In genomic region chr11:88070392-88070791, GRCm38 (mm10) we compare ENCODE assay signal across 10 mouse cellular contexts. TPM values are rescaled to one million over a fixed set of nuclear protein-coding genes. Genes with fewer than 3 reads are reported as not detected.
DNase-seq lines count a peak whose midpoint lies in the region; ATAC-seq and TF ChIP-seq lines count a peak whose summit lies in the region.
"Had no signal": no experiment of that assay in that cellular context is flagged by ENCODE, and none has a peak within 500 bp of the region (broad histone marks: within the 10 kb centered on the region; RNA-seq: fewer than 3 reads in every experiment).

No protein-coding gene starts in this region.

- peak overlapping the region; percentile 49 for H3K4me2 ChIP-seq in heart, embryonic 12.5 days
- peak overlapping the region; percentile 73 for H3K4me2 ChIP-seq in embryonic facial prominence, embryonic 12.5 days (replicated peaks)
- peak overlapping the region; percentile 97 for H3K4me2 ChIP-seq in hindbrain, postnatal 0 days (ENCODE audit: low read depth, low read length)
- H3K4me2 ChIP-seq in midbrain, embryonic 16.5 days (ENCODE audit: low read length), result peak overlapping the region; percentile 82

- H3K36me3 ChIP-seq in heart, embryonic 12.5 days, result peaks cover 20% of the 10 kb centered on the region
- peaks cover 19% of the 10 kb centered on the region for H3K36me3 ChIP-seq in embryonic facial prominence, embryonic 12.5 days
- H3K36me3 ChIP-seq in hindbrain, postnatal 0 days (ENCODE audit: insufficient read depth, low read length), result peaks cover 9% of the 10 kb centered on the region
- no peaks in the 10 kb centered on the region for H3K36me3 ChIP-seq in midbrain, embryonic 16.5 days (ENCODE audit: control insufficient read depth, insufficient read depth, low read length)

- DNase-seq in heart, postnatal 10 days, result no peak
- DNase-seq in hindbrain, postnatal 0 days (ENCODE audit: low spot score), result no peak
- no peak for DNase-seq in right cerebral cortex, postnatal 14 days
- no peak for DNase-seq in left cerebral cortex, postnatal 25 days (ENCODE audit: low spot score in 2 of 2)
- DNase-seq in kidney, postnatal 10 days, result no peak
- DNase-seq: gastrocnemius, postnatal 10 days; thymus, adult 2 months had no signal

- 32% methylated on average over 4 of the region's 4 CpGs for WGBS in heart, embryonic 12.5 days
- WGBS in embryonic facial prominence, embryonic 12.5 days, result 27% methylated on average over 4 of the region's 4 CpGs
- whole genome bisulfite sequencing in hindbrain, postnatal 0 days, result 16% methylated on average over 4 of the region's 4 CpGs
- WGBS in midbrain, embryonic 16.5 days, result 20% methylated on average over 4 of the region's 4 CpGs

- H3K27ac ChIP-seq in heart, embryonic 12.5 days (ENCODE audit: poor library complexity, severe bottlenecking), result no peak overlapping the region
- no peak overlapping the region for H3K27ac ChIP-seq in embryonic facial prominence, embryonic 12.5 days
- H3K27ac ChIP-seq in hindbrain, postnatal 0 days, result peak overlapping the region; percentile 41
- H3K27ac ChIP-seq in midbrain, embryonic 16.5 days (ENCODE audit: low read length), result no peak overlapping the region

- intact Hi-C loops in heart, postnatal 10 days (cut with DNase I), result loop anchor here (2.0 kb wide), 1 partner anchor 14 kb away; no protein-coding TSS in a partner anchor
- intact Hi-C loops in left cerebral cortex, postnatal 25 days (cut with DNase I), result loop anchor here (5.0 kb wide), 1 partner anchor 752 kb away; no protein-coding TSS in a partner anchor

- no peak for TF ChIP-seq CTCF in hindbrain, postnatal 0 days (IDR thresholded peaks at IDR 0.05; ENCODE audit: low read depth)

- ATAC-seq in heart, embryonic 12.5 days (ENCODE audit: insufficient number of reproducible peaks, low FRiP score), result no peak
- no peak for ATAC-seq in embryonic facial prominence, embryonic 12.5 days (ENCODE audit: insufficient number of reproducible peaks, insufficient read depth, low FRiP score, low TSS enrichment)
- no peak for ATAC-seq in hindbrain, postnatal 0 days
- no peak for ATAC-seq in midbrain, embryonic 16.5 days

- H3K4me1 ChIP-seq in heart, embryonic 12.5 days (replicated peaks), result peaks cover 41% of the 10 kb centered on the region
- H3K4me1 ChIP-seq in embryonic facial prominence, embryonic 12.5 days, result peaks cover 37% of the 10 kb centered on the region
- H3K4me1 ChIP-seq in hindbrain, postnatal 0 days (ENCODE audit: insufficient read depth, low read length), result peaks cover 19% of the 10 kb centered on the region
- peaks cover 53% of the 10 kb centered on the region for H3K4me1 ChIP-seq in midbrain, embryonic 16.5 days (ENCODE audit: control insufficient read depth, insufficient read depth, low read length)

- H3K4me3 ChIP-seq in heart, embryonic 12.5 days, result 0 out of 2 replicates have a peak overlapping the region, but pooled peaks have one; percentile 7
- H3K4me3 ChIP-seq in embryonic facial prominence, embryonic 12.5 days, result peak overlapping the region; percentile 98
- peak overlapping the region; percentile 99 for H3K4me3 ChIP-seq in hindbrain, postnatal 0 days (ENCODE audit: low read length)
- H3K4me3 ChIP-seq in midbrain, embryonic 16.5 days (ENCODE audit: low read depth, low read length), result peak overlapping the region; percentile 97

- H3K9ac ChIP-seq in heart, embryonic 12.5 days, result no peak overlapping the region
- peak overlapping the region; percentile 50 for H3K9ac ChIP-seq in embryonic facial prominence, embryonic 12.5 days
- peak overlapping the region; percentile 97 for H3K9ac ChIP-seq in hindbrain, postnatal 0 days (replicated peaks; ENCODE audit: low read length)
- H3K9ac ChIP-seq in midbrain, embryonic 16.5 days (ENCODE audit: low read depth, low read length), result peak overlapping the region; percentile 38; the same call in 1 of the 2 replicates

- no peaks in the 10 kb centered on the region for H3K27me3 ChIP-seq in heart, embryonic 12.5 days (replicated peaks)
- no peaks in the 10 kb centered on the region for H3K27me3 ChIP-seq in embryonic facial prominence, embryonic 12.5 days
- H3K27me3 ChIP-seq in hindbrain, postnatal 0 days (ENCODE audit: insufficient read depth, low read length), result no peaks in the 10 kb centered on the region
- no peaks in the 10 kb centered on the region for H3K27me3 ChIP-seq in midbrain, embryonic 16.5 days (ENCODE audit: control insufficient read depth, insufficient read depth, low read depth, low read length)

- H3K9me3 ChIP-seq in heart, embryonic 12.5 days (replicated peaks), result no peaks in the 10 kb centered on the region
- no peaks in the 10 kb centered on the region for H3K9me3 ChIP-seq in embryonic facial prominence, embryonic 12.5 days
- no peaks in the 10 kb centered on the region for H3K9me3 ChIP-seq in hindbrain, postnatal 0 days (ENCODE audit: low read length)
- no peaks in the 10 kb centered on the region for H3K9me3 ChIP-seq in midbrain, embryonic 16.5 days (replicated peaks; ENCODE audit: control insufficient read depth, low read length, poor library complexity, severe bottlenecking)

RNA-seq across cellular contexts. Expression of gene Vezf1, which starts 2.3 kb away (rescaled TPM):
- polyA plus RNA-seq in heart, embryonic 12.5 days (2016; fragmentation: Nextera tagmentation; extraction: Ambion mirVana), result 27.3 and 29.3 TPM in 2 replicates
- total RNA-seq in heart, postnatal 10 days (2021), result 10 to 100 TPM; 44.9 to 45.7 TPM
- 59.0 and 59.8 TPM in 2 replicates for polyA plus RNA-seq in embryonic facial prominence, embryonic 12.5 days (2016; fragmentation: Nextera tagmentation; extraction: Ambion mirVana)
- total RNA-seq in hindbrain, postnatal 0 days (2014; rRNA removed), result 32.7 and 33.5 TPM in 2 replicates
- 29.2 and 31.9 TPM in 2 replicates for polyA plus RNA-seq in hindbrain, postnatal 0 days (2015; fragmentation: Nextera tagmentation; extraction: Ambion mirVana)
- 39.5 and 47.4 TPM in 2 replicates for polyA plus RNA-seq in midbrain, embryonic 16.5 days (2015; fragmentation: Nextera tagmentation; extraction: Ambion mirVana)
- 10 to 100 TPM; 23.6 to 25.8 TPM for total RNA-seq in left cerebral cortex, postnatal 25 days (2021)

RNA-seq across cellular contexts. Expression of gene Srsf1, which starts 23.2 kb away (rescaled TPM):
- 254 and 260 TPM in 2 replicates for polyA plus RNA-seq in heart, embryonic 12.5 days (2016; fragmentation: Nextera tagmentation; extraction: Ambion mirVana)
- 100 to 1,000 TPM; 156 to 160 TPM for total RNA-seq in heart, postnatal 10 days (2021)
- polyA plus RNA-seq in embryonic facial prominence, embryonic 12.5 days (2016; fragmentation: Nextera tagmentation; extraction: Ambion mirVana), result 477 and 513 TPM in 2 replicates
- total RNA-seq in hindbrain, postnatal 0 days (2014; rRNA removed), result 277 and 332 TPM in 2 replicates
- 124 and 130 TPM in 2 replicates for polyA plus RNA-seq in hindbrain, postnatal 0 days (2015; fragmentation: Nextera tagmentation; extraction: Ambion mirVana)
- polyA plus RNA-seq in midbrain, embryonic 16.5 days (2015; fragmentation: Nextera tagmentation; extraction: Ambion mirVana), result 200 and 230 TPM in 2 replicates
- total RNA-seq in left cerebral cortex, postnatal 25 days (2021), result 100 to 1,000 TPM; 177 to 190 TPM

RNA-seq across cellular contexts. Expression of gene Cuedc1, which starts 27.5 kb away (rescaled TPM):
- 20.7 and 22.9 TPM in 2 replicates for polyA plus RNA-seq in heart, embryonic 12.5 days (2016; fragmentation: Nextera tagmentation; extraction: Ambion mirVana)
- total RNA-seq in heart, postnatal 10 days (2021), result 10 to 100 TPM; 45.6 to 48.4 TPM
- polyA plus RNA-seq in embryonic facial prominence, embryonic 12.5 days (2016; fragmentation: Nextera tagmentation; extraction: Ambion mirVana), result 36.4 and 42.0 TPM in 2 replicates
- 33.6 and 44.6 TPM in 2 replicates for total RNA-seq in hindbrain, postnatal 0 days (2014; rRNA removed)
- polyA plus RNA-seq in hindbrain, postnatal 0 days (2015; fragmentation: Nextera tagmentation; extraction: Ambion mirVana), result 35.8 and 40.9 TPM in 2 replicates
- 46.1 and 54.7 TPM in 2 replicates for polyA plus RNA-seq in midbrain, embryonic 16.5 days (2015; fragmentation: Nextera tagmentation; extraction: Ambion mirVana)
- total RNA-seq in left cerebral cortex, postnatal 25 days (2021), result 10 to 100 TPM; 28.7 to 29.5 TPM

Comparison
In these comparisons a context has a peak if more than half of its experiments do, and no peak if none do; other contexts are left out.
1. H3K4me3 ChIP-seq: peak in every context shown above with its lines; median percentile 99 in hindbrain, postnatal 0 days; 98 in embryonic facial prominence, embryonic 12.5 days; 97 in midbrain, embryonic 16.5 days; 7 in heart, embryonic 12.5 days.